ENCODE assay signal across 28 mouse cellular contexts in the genomic region with DNA sequence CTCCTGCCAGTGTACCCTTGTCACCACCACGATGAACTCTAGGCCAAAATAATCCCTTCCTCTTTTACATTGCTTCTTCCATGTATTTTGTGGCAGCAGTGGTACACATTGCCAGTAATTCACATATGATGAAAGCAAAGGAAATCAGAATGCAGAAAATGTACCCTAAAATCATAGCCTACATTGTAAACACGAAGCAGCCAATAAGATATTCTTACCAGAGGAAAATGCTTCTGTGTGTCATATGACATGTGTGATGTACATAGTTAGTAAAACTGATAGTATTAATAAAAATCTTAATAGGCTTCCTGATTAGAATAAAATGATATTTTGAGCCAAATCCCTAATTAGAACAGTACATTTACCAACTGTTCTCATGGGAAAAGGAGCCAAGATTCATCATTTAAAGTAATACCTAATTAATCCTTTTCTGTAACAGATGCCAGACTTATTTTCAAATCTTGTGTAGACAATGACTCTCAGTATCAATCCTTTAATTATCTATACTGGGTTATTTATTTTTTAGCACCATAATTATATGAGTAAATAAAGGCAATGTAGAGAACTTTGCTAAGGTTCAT.
"Had no signal": no experiment of that assay in that cellular context is flagged by ENCODE, and none has a peak within 500 bp of the region (broad histone marks: within the 10 kb centered on the region; RNA-seq: fewer than 3 reads in every experiment).

No protein-coding gene starts in this region.

- H3K36me3 ChIP-seq: heart, embryonic 13.5 days; heart, embryonic 15.5 days; hindbrain, embryonic 13.5 days; hindbrain, embryonic 15.5 days; kidney, embryonic 15.5 days; limb, embryonic 10.5 days; limb, embryonic 12.5 days; liver, embryonic 13.5 days; liver, embryonic 15.5 days had no signal

- ATAC-seq: hindbrain, postnatal 0 days; intestine, embryonic 16.5 days; liver, postnatal 0 days had no signal

- H3K4me3 ChIP-seq: heart, adult 2 months; heart, embryonic 13.5 days; heart, embryonic 15.5 days; hindbrain, embryonic 13.5 days; hindbrain, embryonic 15.5 days; kidney, embryonic 15.5 days; limb, embryonic 10.5 days; limb, embryonic 12.5 days; liver, embryonic 13.5 days; liver, embryonic 15.5 days had no signal

- H3K9me3 ChIP-seq: heart, embryonic 13.5 days; heart, embryonic 15.5 days; hindbrain, embryonic 13.5 days; hindbrain, embryonic 15.5 days; kidney, embryonic 15.5 days; limb, embryonic 10.5 days; limb, embryonic 12.5 days; liver, embryonic 13.5 days; liver, embryonic 15.5 days had no signal

- H3K27ac ChIP-seq: heart, adult 2 months; heart, embryonic 13.5 days; heart, embryonic 15.5 days; hindbrain, embryonic 13.5 days; hindbrain, embryonic 15.5 days; hindbrain, postnatal 0 days; kidney, embryonic 15.5 days; kidney, postnatal 0 days; limb, embryonic 10.5 days; limb, embryonic 12.5 days; liver, embryonic 13.5 days; liver, embryonic 15.5 days had no signal

- H3K9ac ChIP-seq: heart, embryonic 13.5 days; heart, embryonic 15.5 days; hindbrain, embryonic 13.5 days; hindbrain, embryonic 15.5 days; kidney, embryonic 15.5 days; limb, embryonic 12.5 days; liver, embryonic 13.5 days; liver, embryonic 15.5 days; liver, postnatal 0 days had no signal

- H3K4me2 ChIP-seq: heart, embryonic 11.5 days; heart, embryonic 13.5 days; heart, embryonic 15.5 days; hindbrain, embryonic 13.5 days; hindbrain, embryonic 15.5 days; kidney, embryonic 15.5 days; limb, embryonic 12.5 days; liver, embryonic 11.5 days; liver, embryonic 13.5 days; liver, embryonic 15.5 days had no signal

- DNase-seq: gastrocnemius, postnatal 14 days; gastrocnemius, postnatal 36 days; heart, adult 2 months; heart, postnatal 14 days; heart, postnatal 36 days; kidney, adult 11 months; kidney, adult 2 months; kidney, adult 9 months; kidney, postnatal 14 days; kidney, postnatal 36 days; layer of hippocampus, adult 9-11 months; layer of hippocampus, postnatal 36 days; liver; liver, embryonic 13.5 days; liver, postnatal 0 days had no signal

- H3K4me1 ChIP-seq: heart, embryonic 13.5 days; heart, embryonic 15.5 days; hindbrain, embryonic 13.5 days; hindbrain, embryonic 15.5 days; kidney, embryonic 15.5 days; limb, embryonic 10.5 days; limb, embryonic 12.5 days; liver, embryonic 13.5 days; liver, embryonic 15.5 days had no signal

- H3K27me3 ChIP-seq: heart, embryonic 13.5 days; heart, embryonic 15.5 days; hindbrain, embryonic 13.5 days; hindbrain, embryonic 15.5 days; kidney, embryonic 15.5 days; limb, embryonic 12.5 days; liver, embryonic 13.5 days; liver, embryonic 15.5 days had no signal
